Mouse (Mus musculus) CH12.LX (cell line): ENCODE measurements around the gene Spag4. TPM values are rescaled to one million over a fixed set of nuclear protein-coding genes. Genes with fewer than 3 reads are reported as not detected.

Source experiments
- DNase-seq: peaks from one replicate; pipeline ENCODE4 v3.0.0-alpha.2; 2013; ENCODE audit errors: extremely low read depth
- H3K27ac ChIP-seq: 2 replicates; pipeline ENCODE4 v1.5.1; 2012; ENCODE audit warnings: low read depth, mild to moderate bottlenecking, control low read depth, moderate library complexity; ENCODE audit not compliant: insufficient read depth
- H3K27me3 ChIP-seq: replicated peaks from 2 replicates; pipeline ENCODE3; 2012; ENCODE audit warnings: inconsistent platforms
- H3K36me3 ChIP-seq, 2 experiments: replicated peaks in 1 of 2; 2 replicates each; pipeline versions ENCODE3 to v1.6.1; 2012; ENCODE audit warnings: inconsistent platforms in 1 of 2, low read length in 1 of 2, mild to moderate bottlenecking in 1 of 2, mixed read lengths in 1 of 2, moderate library complexity in 1 of 2; ENCODE audit not compliant: control insufficient read depth in 1 of 2, insufficient read depth in 1 of 2
- H3K4me1 ChIP-seq, 2 experiments: 2 replicates each; pipeline ENCODE4 v1.6.1; 2012; ENCODE audit warnings: inconsistent platforms in 1 of 2, moderate library complexity in 1 of 2; ENCODE audit not compliant: insufficient read depth in 2 of 2, control insufficient read depth in 1 of 2
- H3K4me2 ChIP-seq: 2 replicates; pipeline ENCODE4 v1.6.1; 2012; ENCODE audit warnings: low read depth, mild to moderate bottlenecking, control low read depth; ENCODE audit not compliant: poor library complexity, insufficient read depth, severe bottlenecking
- H3K4me3 ChIP-seq, 3 experiments: fragments of 150-350 bp in 1 of 3; sonication (generic) in 1 of 3; replicated peaks in 1 of 3; 2 replicates each; pipeline versions ENCODE3 to v1.5.1; 2011 to 2012; ENCODE audit warnings: low read depth in 2 of 3, low read length in 2 of 3, mild to moderate bottlenecking in 2 of 3, moderate library complexity in 2 of 3, control low read depth in 1 of 3, improper control_type of control experiment in 1 of 3, inconsistent platforms in 1 of 3, mixed read lengths in 1 of 3; ENCODE audit not compliant: poor library complexity in 1 of 3
- H3K79me2 ChIP-seq: replicated peaks from 2 replicates; pipeline ENCODE4 v1.6.1; 2012; ENCODE audit warnings: mild to moderate bottlenecking, moderate library complexity; ENCODE audit not compliant: control insufficient read depth, poor library complexity, insufficient read depth, severe bottlenecking; ENCODE audit errors: extremely low read depth
- H3K9ac ChIP-seq: 2 replicates; pipeline ENCODE4 v1.6.1; 2012; ENCODE audit warnings: low read depth, mild to moderate bottlenecking, control low read depth, moderate library complexity; ENCODE audit not compliant: insufficient read depth
- H3K9me3 ChIP-seq: replicated peaks from 2 replicates; pipeline ENCODE3; 2012; ENCODE audit warnings: low read length, inconsistent platforms, mixed read lengths
- BHLHE40 ChIP-seq: IDR thresholded peaks from 2 replicates; pipeline ENCODE4 v1.6.1; 2011; ENCODE audit warnings: mild to moderate bottlenecking, low read depth, low read length, improper control_type of control experiment
- CHD2 ChIP-seq: IDR thresholded peaks from 2 replicates; pipeline ENCODE4 v1.6.1; 2011; ENCODE audit warnings: low read length, improper control_type of control experiment
- CTCF ChIP-seq, 2 experiments: IDR thresholded peaks in 1 of 2; conservative IDR thresholded peaks in 1 of 2; 2 replicates each; pipeline ENCODE4 v1.5.1; 2011 to 2012; ENCODE audit warnings: low read depth in 2 of 2, low read length in 2 of 2, improper control_type of control experiment in 1 of 2, inconsistent platforms in 1 of 2, mild to moderate bottlenecking in 1 of 2, moderate library complexity in 1 of 2
- E2F4 ChIP-seq: IDR thresholded peaks from 2 replicates; pipeline ENCODE4 v1.6.1; 2011; ENCODE audit warnings: low read depth, low read length, improper control_type of control experiment; ENCODE audit not compliant: insufficient replicate concordance
- ETS1 ChIP-seq: conservative IDR thresholded peaks from 2 replicates; pipeline ENCODE4 v1.6.1; 2012; ENCODE audit warnings: low read depth, mild to moderate bottlenecking, inconsistent platforms, low read length, improper control_type of control experiment, moderate library complexity
- GABPA ChIP-seq: IDR thresholded peaks from 2 replicates; pipeline ENCODE4 v1.6.1; 2012; ENCODE audit warnings: low read depth, low read length, improper control_type of control experiment, inconsistent platforms; ENCODE audit not compliant: insufficient replicate concordance
- HCFC1 ChIP-seq: IDR thresholded peaks from 2 replicates; pipeline ENCODE4 v1.6.1; 2012; ENCODE audit warnings: low read depth, mild to moderate bottlenecking, inconsistent platforms, low read length, improper control_type of control experiment
- IRF4 ChIP-seq: IDR thresholded peaks from 2 replicates; pipeline ENCODE4 v1.6.1; 2014; ENCODE audit warnings: low read depth, mild to moderate bottlenecking, inconsistent platforms, low read length, improper control_type of control experiment
- JUND ChIP-seq: conservative IDR thresholded peaks from 2 replicates; pipeline ENCODE4 v1.6.1; 2011; ENCODE audit warnings: low read depth, low read length, improper control_type of control experiment
- KAT2A ChIP-seq: IDR thresholded peaks from 2 replicates; pipeline ENCODE4 v1.6.1; 2012; ENCODE audit warnings: low read length, improper control_type of control experiment, inconsistent platforms; ENCODE audit not compliant: insufficient replicate concordance
- MAX ChIP-seq: IDR thresholded peaks from 2 replicates; pipeline ENCODE4 v1.6.1; 2011; ENCODE audit warnings: low read length, improper control_type of control experiment
- MAZ ChIP-seq: IDR thresholded peaks from 2 replicates; pipeline ENCODE4 v1.6.1; 2012; ENCODE audit warnings: low read depth, mild to moderate bottlenecking, inconsistent platforms, low read length, improper control_type of control experiment, moderate library complexity
- MXI1 ChIP-seq: IDR thresholded peaks from 2 replicates; pipeline ENCODE4 v1.6.1; 2011; ENCODE audit warnings: mild to moderate bottlenecking, low read depth, low read length, improper control_type of control experiment
- MYC ChIP-seq: IDR thresholded peaks from 2 replicates; pipeline ENCODE4 v1.6.1; 2011; ENCODE audit warnings: low read depth, mild to moderate bottlenecking, improper control_type of control experiment, low read length
- NELFE ChIP-seq: IDR thresholded peaks from 2 replicates; pipeline ENCODE4 v1.6.1; 2011; ENCODE audit warnings: low read depth, low read length, improper control_type of control experiment
- NRF1 ChIP-seq: IDR thresholded peaks from 2 replicates; pipeline ENCODE4 v1.6.1; 2014; ENCODE audit warnings: low read depth, mild to moderate bottlenecking, inconsistent platforms, low read length, improper control_type of control experiment, moderate library complexity
- POLR2A ChIP-seq: IDR thresholded peaks from 2 replicates; pipeline ENCODE4 v1.6.1; 2011; ENCODE audit warnings: low read depth, mild to moderate bottlenecking, improper control_type of control experiment, low read length
- POLR2AphosphoS2 ChIP-seq: IDR thresholded peaks from 2 replicates; pipeline ENCODE4 v1.6.1; 2011; ENCODE audit warnings: low read depth, low read length, improper control_type of control experiment
- RCOR1 ChIP-seq: conservative IDR thresholded peaks from 2 replicates; pipeline ENCODE4 v1.6.1; 2012; ENCODE audit warnings: low read depth, mild to moderate bottlenecking, inconsistent platforms, low read length, improper control_type of control experiment
- SIN3A ChIP-seq: IDR thresholded peaks from 2 replicates; pipeline ENCODE4 v1.6.1; 2012; ENCODE audit warnings: low read length, improper control_type of control experiment, inconsistent platforms
- SMC3 ChIP-seq: IDR thresholded peaks from 2 replicates; pipeline ENCODE4 v1.6.1; 2011; ENCODE audit warnings: low read depth, low read length, improper control_type of control experiment
- TCF12 ChIP-seq: IDR thresholded peaks from 2 replicates; pipeline ENCODE4 v1.6.1; 2014; ENCODE audit warnings: low read depth, mild to moderate bottlenecking, inconsistent platforms, low read length, improper control_type of control experiment
- UBTF ChIP-seq: IDR thresholded peaks from 2 replicates; pipeline ENCODE4 v1.6.1; 2012; ENCODE audit warnings: low read depth, mild to moderate bottlenecking, inconsistent platforms, low read length, improper control_type of control experiment, moderate library complexity
- dilution Hi-C: fragments of 300-500 bp; cut with MboI; formaldehyde crosslinking; loops from 2 replicates; pipeline ENCODE4 v1.14.3; 2020; ENCODE audit warnings: low sequenced_read_pairs; ENCODE audit not compliant: extremely low pct_unique_long_range_greater_than_20kb, extremely low pct_ligation_motif_present
- in situ Hi-C: fragments of 300-500 bp; cut with MboI; formaldehyde crosslinking; loops from 3 replicates; pipeline ENCODE4 v1.14.3; 2019; ENCODE audit warnings: low sequenced_read_pairs, low pct_ligation_motif_present, low pct_unique_long_range_greater_than_20kb, mixed read lengths
- polyA plus RNA-seq: library from polyadenylated mRNA; unstranded; fragments of >175 nt; gene quantifications from 2 replicates; pipeline ENCODE4 v1.2.1, GENCODE M21; 2012; ENCODE audit warnings: low read depth; ENCODE audit not compliant: insufficient read length
- total RNA-seq, 2 experiments: library from RNA; depleted of rRNA; stranded (reverse); fragments of 300-350 nt in 1 of 2; fragments of >200 nt in 1 of 2; gene quantifications; 2 replicates each; pipeline ENCODE4 v1.2.3; 2012 to 2014

The Spag4 gene
- 3.1 and 3.6 TPM in 2 replicates for total RNA-seq (2012; rRNA removed)
- 2.2 and 3.0 TPM in 2 replicates for total RNA-seq (2014; rRNA removed)
- 2.6 and 2.9 TPM in 2 replicates for polyA plus RNA-seq

DNA sequence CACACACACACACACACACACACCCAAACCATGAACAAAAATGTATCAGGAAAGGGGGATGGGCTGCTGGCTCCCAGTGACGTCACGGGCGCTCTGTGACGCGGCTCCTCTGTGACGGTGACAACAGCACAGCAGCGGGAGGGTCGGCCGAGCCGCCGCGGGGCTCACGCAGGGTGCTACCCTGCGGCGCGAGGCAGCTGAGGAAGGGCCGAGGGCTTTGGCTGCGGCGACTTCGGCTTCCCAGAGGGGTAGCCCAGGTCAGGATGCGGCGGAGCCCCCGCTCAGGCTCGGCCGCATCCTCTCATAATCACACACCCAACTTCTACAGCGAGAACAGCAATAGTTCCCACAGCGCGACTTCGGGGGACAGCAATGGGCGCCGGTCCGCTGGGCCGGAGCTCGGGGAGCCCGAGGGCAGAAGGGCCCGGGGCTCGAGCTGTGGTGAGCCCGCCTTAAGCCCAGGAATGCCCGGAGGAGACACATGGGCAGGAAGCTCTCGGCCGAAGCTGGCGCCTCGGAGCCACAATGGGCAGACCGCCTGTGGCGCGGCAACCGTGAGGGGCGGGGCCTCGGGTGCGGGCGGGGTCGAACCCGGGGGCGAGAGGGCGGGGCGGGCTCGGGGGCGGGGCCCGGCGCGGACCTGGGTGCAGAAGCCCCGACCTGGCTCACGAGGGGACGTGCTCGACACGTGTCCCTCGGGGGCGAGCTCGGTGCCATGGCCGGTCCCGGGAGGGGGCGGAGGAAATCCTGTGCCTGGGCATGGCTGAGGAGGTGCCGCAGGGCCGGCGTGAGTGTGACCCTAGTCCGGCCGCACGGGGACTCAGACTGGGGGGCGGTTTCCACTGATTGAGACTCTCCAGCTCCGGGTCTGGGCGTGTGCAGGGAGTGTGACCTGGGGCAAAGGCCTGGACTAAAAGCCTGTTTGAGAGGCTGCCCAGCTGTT, at the start of gene Spag4:
Gene Spag4, plus strand, starts transcription at position 77 of the 943 bp plus-strand sequence.
- Histone ChIP-seq H3K36me3 (peaks cover 10 to 29% of the 10 kb centered on the region in 2 experiments), H3K79me2 (no peaks in the 10 kb centered on the region), H3K4me3 (peak within 1 kb of the TSS; percentile 43 to 80 (median 68)), H3K27me3 (peaks cover 2% of the 10 kb centered on the region), H3K9ac (peak within 1 kb of the TSS; percentile 21), H3K27ac (no peak within 1 kb of the TSS), H3K9me3 (no peaks in the 10 kb centered on the region), H3K4me1 (peaks cover 0 to 6% of the 10 kb centered on the region in 2 experiments; a peak in 2 of 4 replicates), H3K4me2 (peak within 1 kb of the TSS; percentile 3; the same call in 1 of the 2 replicates)
- dilution Hi-C loops (no loop called here), in situ Hi-C loops (no loop called here)
- TF ChIP-seq HCFC1: peak; percentile 45
- peak; percentile 90 for TF ChIP-seq CHD2
- 0 out of 2 replicates have a peak, but pooled peaks have one; percentile 7 for TF ChIP-seq IRF4
- peak; percentile 76; the same call in 1 of the 2 replicates for TF ChIP-seq NELFE
- TF ChIP-seq SIN3A: no peak; the same call in none of the 2 replicates
- TF ChIP-seq POLR2AphosphoS2: no peak
- TF ChIP-seq MAZ: peak; percentile 46; the same call in 1 of the 2 replicates
- peak; percentile 90 for TF ChIP-seq BHLHE40
- no peak for TF ChIP-seq CTCF (conservative IDR thresholded peaks at IDR 0.05 in 1 of 2, IDR thresholded peaks at IDR 0.05 in 1 of 2; ENCODE audit: low read depth in 2 of 2, low read length in 2 of 2)
- TF ChIP-seq POLR2A: peak; percentile 75
- no peak; the same call in 1 of the 2 replicates for TF ChIP-seq ETS1
- TF ChIP-seq MXI1: peak; percentile 64
- TF ChIP-seq GABPA: peak; percentile 96
- peak; percentile 42; the same call in 1 of the 2 replicates for TF ChIP-seq TCF12
- TF ChIP-seq UBTF: peak; percentile 69; the same call in 1 of the 2 replicates
- TF ChIP-seq MAX: peak; percentile 51; the same call in 1 of the 2 replicates
- TF ChIP-seq NRF1: no peak
- peak; percentile 63 for DNase-seq

DNA sequence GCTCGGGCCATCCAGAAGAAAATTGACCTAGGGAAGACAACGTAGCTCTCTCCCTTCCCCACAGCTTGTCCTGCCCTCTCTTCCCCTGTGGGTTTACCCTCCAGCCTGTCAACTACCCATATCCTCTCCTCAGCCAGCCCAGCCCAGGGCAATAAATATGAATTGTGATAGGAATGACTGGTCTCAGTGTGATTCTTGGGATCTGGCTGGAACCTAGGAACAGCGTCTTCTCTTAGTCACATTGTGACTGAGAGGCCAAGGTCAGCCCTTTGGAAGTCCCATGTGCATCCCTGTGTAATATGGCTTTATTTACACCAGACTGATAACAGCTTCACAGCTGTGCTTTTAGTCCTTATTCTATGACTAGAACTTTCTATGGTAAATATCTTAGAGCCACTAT, 46.9 kb upstream of the Spag4 start:
- no peaks in the 10 kb centered on the region for H3K9me3 ChIP-seq
- no peak overlapping the region for H3K4me2 ChIP-seq
- in situ Hi-C loops (no loop called here), dilution Hi-C loops (no loop called here)
- no peak for DNase-seq
- TF ChIP-seq SMC3 (no peak), TCF12 (no peak), MXI1 (no peak), UBTF (no peak), MAX (no peak), POLR2AphosphoS2 (no peak), E2F4 (no peak), NRF1 (no peak), KAT2A (no peak), RCOR1 (no peak), MYC (no peak), JUND (no peak), CHD2 (no peak), IRF4 (no peak), GABPA (no peak)
- no peak overlapping the region for H3K9ac ChIP-seq
- no peaks in the 10 kb centered on the region for H3K4me1 ChIP-seq
- H3K79me2 ChIP-seq: no peaks in the 10 kb centered on the region
- H3K27me3 ChIP-seq: no peaks in the 10 kb centered on the region
- no peak overlapping the region for H3K27ac ChIP-seq
- H3K36me3 ChIP-seq: peaks cover 55 to 75% of the 10 kb centered on the region in 2 experiments
- H3K4me3 ChIP-seq: no peak overlapping the region
